ENCODE assay signal across 15 mouse cellular contexts in the genomic region with DNA sequence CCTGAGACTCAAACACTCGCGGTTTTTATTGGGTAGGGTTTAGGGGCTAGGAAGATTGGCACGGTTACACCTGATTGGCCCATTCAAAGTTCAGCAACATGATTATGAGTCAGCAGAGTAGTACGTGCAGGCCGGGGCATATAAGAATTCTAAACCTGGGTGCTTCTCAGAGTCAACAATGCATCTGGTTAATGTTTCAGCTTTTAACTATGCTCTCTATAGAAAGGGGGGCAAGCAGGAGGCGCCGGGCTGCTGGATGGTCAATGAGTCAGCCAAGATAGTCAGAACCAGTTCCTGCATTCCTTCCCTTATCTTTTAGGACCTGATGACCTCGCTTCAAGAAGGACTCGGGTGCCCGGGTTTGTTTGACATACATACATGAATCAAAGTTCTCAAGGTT. TPM values are rescaled to one million over a fixed set of nuclear protein-coding genes. Genes with fewer than 3 reads are reported as not detected.
DNase-seq lines count a peak whose midpoint lies in the region; ATAC-seq and TF ChIP-seq lines count a peak whose summit lies in the region.
"Not testable (repeated sequence)": the region's sequence is repeated elsewhere in the genome, so short reads cannot be mapped to it uniquely, and the experiment has no call there.
"Had no signal": no experiment of that assay in that cellular context is flagged by ENCODE, and none has a peak within 500 bp of the region (broad histone marks: within the 10 kb centered on the region; RNA-seq: fewer than 3 reads in every experiment).

No protein-coding gene starts in this region.

- H3K4me3 ChIP-seq in heart, embryonic 11.5 days (ENCODE audit: low read depth, low read length); heart, embryonic 15.5 days; intestine, embryonic 15.5 days (replicated peaks); kidney, embryonic 15.5 days (replicated peaks); liver, embryonic 12.5 days; liver, postnatal 0 days (ENCODE audit: low read depth, low read length); lung, postnatal 0 days (ENCODE audit: low read depth, low read length); stomach, postnatal 0 days (ENCODE audit: low read depth, low read length): not testable (repeated sequence)

- H3K9ac ChIP-seq in heart, embryonic 11.5 days (ENCODE audit: low read depth, low read length); heart, embryonic 15.5 days; intestine, embryonic 15.5 days; kidney, embryonic 15.5 days; liver, embryonic 12.5 days; liver, postnatal 0 days (replicated peaks); lung, postnatal 0 days (replicated peaks; ENCODE audit: low read depth); stomach, postnatal 0 days (ENCODE audit: low read length): not testable (repeated sequence)

- not testable (repeated sequence) for H3K4me1 ChIP-seq in heart, embryonic 11.5 days (ENCODE audit: control insufficient read depth, insufficient read depth, low read length); heart, embryonic 15.5 days (replicated peaks); intestine, embryonic 15.5 days (replicated peaks); kidney, embryonic 15.5 days; liver, embryonic 12.5 days; liver, postnatal 0 days (ENCODE audit: insufficient read depth); lung, postnatal 0 days (ENCODE audit: insufficient read depth, low read depth, low read length); stomach, postnatal 0 days (replicated peaks; ENCODE audit: control insufficient read depth, insufficient read depth)

- not testable (repeated sequence) for H3K4me2 ChIP-seq in heart, embryonic 11.5 days; heart, embryonic 15.5 days; intestine, embryonic 15.5 days (replicated peaks); kidney, embryonic 15.5 days; liver, embryonic 12.5 days; liver, postnatal 0 days (ENCODE audit: low read depth, low read length); lung, postnatal 0 days (replicated peaks; ENCODE audit: low read depth, low read length); stomach, postnatal 0 days (replicated peaks; ENCODE audit: low read depth)

- not testable (repeated sequence) for H3K9me3 ChIP-seq in heart, embryonic 11.5 days (replicated peaks; ENCODE audit: control insufficient read depth, low read length); heart, embryonic 15.5 days (replicated peaks); intestine, embryonic 15.5 days; kidney, embryonic 15.5 days (replicated peaks); liver, embryonic 12.5 days (replicated peaks); liver, postnatal 0 days (ENCODE audit: low read length); lung, postnatal 0 days (ENCODE audit: low read length); stomach, postnatal 0 days (ENCODE audit: control insufficient read depth, low read length)

- not testable (repeated sequence) for H3K36me3 ChIP-seq in heart, embryonic 11.5 days (ENCODE audit: control insufficient read depth, insufficient read depth, low read length); heart, embryonic 15.5 days; intestine, embryonic 15.5 days; kidney, embryonic 15.5 days; liver, embryonic 12.5 days; liver, postnatal 0 days (replicated peaks; ENCODE audit: insufficient read depth, low read length); lung, postnatal 0 days (ENCODE audit: insufficient read depth, low read length); stomach, postnatal 0 days (ENCODE audit: control insufficient read depth, insufficient read depth, low read length)

- H3K27ac ChIP-seq in heart, embryonic 11.5 days (ENCODE audit: low read depth, low read length); heart, embryonic 15.5 days; intestine, embryonic 15.5 days; kidney, embryonic 15.5 days; liver, embryonic 12.5 days; liver, postnatal 0 days (ENCODE audit: low read depth); lung, postnatal 0 days (ENCODE audit: low read length); stomach, postnatal 0 days (replicated peaks): not testable (repeated sequence)

- not testable (repeated sequence) for TF ChIP-seq CTCF in liver, postnatal 0 days (IDR thresholded peaks at IDR 0.05; ENCODE audit: low read depth); lung, postnatal 0 days (IDR thresholded peaks at IDR 0.05); stomach, postnatal 0 days (IDR thresholded peaks at IDR 0.05; ENCODE audit: low read depth)

- DNase-seq in liver, postnatal 0 days; lung, postnatal 0 days (ENCODE audit: low spot score); stomach, postnatal 0 days (ENCODE audit: low spot score): not testable (repeated sequence)

- 0 out of 2 replicates have a peak, but pooled peaks have one; percentile 43 for ATAC-seq in heart, embryonic 11.5 days (replicated peaks; ENCODE audit: insufficient number of reproducible peaks, low FRiP score, low TSS enrichment)
- peak; percentile 18; the same call in 1 of the 2 replicates for ATAC-seq in heart, embryonic 15.5 days (replicated peaks; ENCODE audit: insufficient number of reproducible peaks, insufficient read depth, low FRiP score, low read depth)
- peak; percentile 83 for ATAC-seq in intestine, embryonic 15.5 days
- peak; percentile 69 for ATAC-seq in kidney, embryonic 15.5 days (replicated peaks; ENCODE audit: low FRiP score)
- ATAC-seq in liver, embryonic 12.5 days: 0 out of 2 replicates have a peak, but pooled peaks have one; percentile 42
- ATAC-seq in liver, postnatal 0 days: peak; percentile 20; the same call in 1 of the 2 replicates
- ATAC-seq in lung, postnatal 0 days: peak; percentile 70
- ATAC-seq in stomach, postnatal 0 days (ENCODE audit: low FRiP score, low TSS enrichment): peak; percentile 89

- no CpG with 5 or more reads among the region's 10 CpGs for WGBS in heart, embryonic 11.5 days (ENCODE audit: insufficient replicate concordance)
- no CpG with 5 or more reads among the region's 10 CpGs for WGBS in heart, embryonic 15.5 days
- WGBS in intestine, embryonic 15.5 days: no CpG with 5 or more reads among the region's 10 CpGs
- WGBS in kidney, embryonic 15.5 days: no CpG with 5 or more reads among the region's 10 CpGs
- no CpG with 5 or more reads among the region's 10 CpGs for WGBS in liver, embryonic 12.5 days (ENCODE audit: insufficient replicate concordance)
- no CpG with 5 or more reads among the region's 10 CpGs for WGBS in liver, postnatal 0 days (ENCODE audit: insufficient replicate concordance)
- no CpG with 5 or more reads among the region's 10 CpGs for WGBS in lung, postnatal 0 days
- no CpG with 5 or more reads among the region's 10 CpGs for WGBS in stomach, postnatal 0 days

- not testable (repeated sequence) for H3K27me3 ChIP-seq in heart, embryonic 11.5 days (ENCODE audit: control insufficient read depth, insufficient read depth, low read length); heart, embryonic 15.5 days; intestine, embryonic 15.5 days (replicated peaks); kidney, embryonic 15.5 days; liver, embryonic 12.5 days (replicated peaks); liver, postnatal 0 days (ENCODE audit: insufficient read depth, low read length); lung, postnatal 0 days (replicated peaks; ENCODE audit: insufficient read depth, low read length); stomach, postnatal 0 days (ENCODE audit: control insufficient read depth, insufficient read depth, low read length)

- not testable (repeated sequence) for TF ChIP-seq EP300 in liver, postnatal 0 days (IDR thresholded peaks at IDR 0.05; ENCODE audit: low read depth); lung, postnatal 0 days (IDR thresholded peaks at IDR 0.05); stomach, postnatal 0 days (optimal IDR thresholded peaks at IDR 0.05)

RNA-seq across cellular contexts. Expression of a gene that starts 30.5 kb away (rescaled TPM):
- polyA plus RNA-seq in heart, embryonic 11.5 days (2014; fragmentation: Nextera tagmentation; extraction: Ambion mirVana): 0.86 and 0.96 TPM in 2 replicates
- 6.6 and 35.7 TPM in 2 replicates for polyA plus RNA-seq in heart, embryonic 15.5 days (2015; fragmentation: Nextera tagmentation; extraction: Ambion mirVana)
- 82.8 and 107 TPM in 2 replicates for polyA plus RNA-seq in intestine, embryonic 15.5 days (2015; fragmentation: Nextera tagmentation; extraction: Ambion mirVana)
- 2.6 and 6.3 TPM in 2 replicates for polyA plus RNA-seq in kidney, embryonic 15.5 days (2015; fragmentation: Nextera tagmentation; extraction: Ambion mirVana)
- polyA plus RNA-seq in liver, embryonic 12.5 days (2016; fragmentation: Nextera tagmentation; extraction: Ambion mirVana): 0.19 TPM in 1 of 2 replicates, not detected in the other
- 0.21 TPM in 1 of 2 replicates, not detected in the other for polyA plus RNA-seq in liver, postnatal 0 days (2015; fragmentation: Nextera tagmentation; extraction: Ambion mirVana)
- 0.41 TPM in 1 of 2 replicates, not detected in the other for polyA plus RNA-seq in lung, postnatal 0 days (2015; fragmentation: Nextera tagmentation; extraction: Ambion mirVana)
- polyA plus RNA-seq in stomach, postnatal 0 days (2015; fragmentation: Nextera tagmentation; extraction: Ambion mirVana): 13,620 and 14,516 TPM in 2 replicates
- polyA plus RNA-seq: activated CD4-positive, CD25-positive, alpha-beta regulatory T cell, adult 4 months; embryonic facial prominence, embryonic 12.5 days; forebrain, embryonic 11.5 days; forebrain, embryonic 15.5 days; hindbrain, embryonic 10.5 days; hindbrain, embryonic 14.5 days had no signal

RNA-seq across cellular contexts. Expression of a gene that starts 30.6 kb away (rescaled TPM):
- not detected in 2 replicates for polyA plus RNA-seq in heart, embryonic 11.5 days (2014; fragmentation: Nextera tagmentation; extraction: Ambion mirVana)
- 0.20 and 0.56 TPM in 2 replicates for polyA plus RNA-seq in heart, embryonic 15.5 days (2015; fragmentation: Nextera tagmentation; extraction: Ambion mirVana)
- 2.0 and 2.5 TPM in 2 replicates for polyA plus RNA-seq in intestine, embryonic 15.5 days (2015; fragmentation: Nextera tagmentation; extraction: Ambion mirVana)
- not detected in 2 replicates for polyA plus RNA-seq in kidney, embryonic 15.5 days (2015; fragmentation: Nextera tagmentation; extraction: Ambion mirVana)
- polyA plus RNA-seq in liver, embryonic 12.5 days (2016; fragmentation: Nextera tagmentation; extraction: Ambion mirVana): 0.05 TPM in 1 of 2 replicates, not detected in the other
- polyA plus RNA-seq in liver, postnatal 0 days (2015; fragmentation: Nextera tagmentation; extraction: Ambion mirVana): not detected in 2 replicates
- polyA plus RNA-seq in lung, postnatal 0 days (2015; fragmentation: Nextera tagmentation; extraction: Ambion mirVana): 0.05 and 0.06 TPM in 2 replicates
- polyA plus RNA-seq in stomach, postnatal 0 days (2015; fragmentation: Nextera tagmentation; extraction: Ambion mirVana): 181 and 190 TPM in 2 replicates
- polyA plus RNA-seq: activated CD4-positive, CD25-positive, alpha-beta regulatory T cell, adult 4 months; cortical plate, adult 2 months; embryonic facial prominence, embryonic 12.5 days; forebrain, embryonic 11.5 days; forebrain, embryonic 15.5 days; hindbrain, embryonic 10.5 days; hindbrain, embryonic 14.5 days had no signal

RNA-seq across cellular contexts. Expression of a gene that starts 39.0 kb away (rescaled TPM):
- not detected in 2 replicates for polyA plus RNA-seq in heart, embryonic 11.5 days (2014; fragmentation: Nextera tagmentation; extraction: Ambion mirVana)
- polyA plus RNA-seq in heart, embryonic 15.5 days (2015; fragmentation: Nextera tagmentation; extraction: Ambion mirVana): 0.64 and 2.6 TPM in 2 replicates
- polyA plus RNA-seq in intestine, embryonic 15.5 days (2015; fragmentation: Nextera tagmentation; extraction: Ambion mirVana): 10.6 and 12.8 TPM in 2 replicates
- polyA plus RNA-seq in kidney, embryonic 15.5 days (2015; fragmentation: Nextera tagmentation; extraction: Ambion mirVana): 1.0 TPM in 1 of 2 replicates, not detected in the other
- polyA plus RNA-seq in liver, embryonic 12.5 days (2016; fragmentation: Nextera tagmentation; extraction: Ambion mirVana): not detected in 2 replicates
- not detected in 2 replicates for polyA plus RNA-seq in liver, postnatal 0 days (2015; fragmentation: Nextera tagmentation; extraction: Ambion mirVana)
- not detected in 2 replicates for polyA plus RNA-seq in lung, postnatal 0 days (2015; fragmentation: Nextera tagmentation; extraction: Ambion mirVana)
- polyA plus RNA-seq in stomach, postnatal 0 days (2015; fragmentation: Nextera tagmentation; extraction: Ambion mirVana): 712 and 819 TPM in 2 replicates
- polyA plus RNA-seq: activated CD4-positive, CD25-positive, alpha-beta regulatory T cell, adult 4 months; cortical plate, adult 2 months; embryonic facial prominence, embryonic 12.5 days; forebrain, embryonic 11.5 days; forebrain, embryonic 15.5 days; hindbrain, embryonic 10.5 days; hindbrain, embryonic 14.5 days had no signal

Comparison
In these comparisons a context has a peak if more than half of its experiments do, and no peak if none do; other contexts are left out.
1. ATAC-seq: peak in every context shown above with its lines; median percentile 89 in stomach, postnatal 0 days; 83 in intestine, embryonic 15.5 days; 70 in lung, postnatal 0 days; 69 in kidney, embryonic 15.5 days; 43 in heart, embryonic 11.5 days; 42 in liver, embryonic 12.5 days; 20 in liver, postnatal 0 days; 18 in heart, embryonic 15.5 days.
2. RNA of a gene that starts 30.5 kb away (polyA plus RNA-seq): 13,620 to 14,516 TPM in stomach, postnatal 0 days; 82.8 to 107 TPM in intestine, embryonic 15.5 days, 6.6 to 35.7 TPM in heart, embryonic 15.5 days, 2.6 to 6.3 TPM in kidney, embryonic 15.5 days, 0.86 to 0.96 TPM in heart, embryonic 11.5 days, 0.41 TPM in lung, postnatal 0 days, 0.21 TPM in liver, postnatal 0 days and 0.19 TPM in liver, embryonic 12.5 days; every median in the first group is over 100 times any median in the second.
3. RNA of a gene that starts 30.6 kb away (polyA plus RNA-seq): 181 to 190 TPM in stomach, postnatal 0 days; 2.0 to 2.5 TPM in intestine, embryonic 15.5 days, 0.20 to 0.56 TPM in heart, embryonic 15.5 days, 0.05 to 0.06 TPM in lung, postnatal 0 days, 0.05 TPM in liver, embryonic 12.5 days, not detected in heart, embryonic 11.5 days, not detected in kidney, embryonic 15.5 days and not detected in liver, postnatal 0 days; every median in the first group is over 10 times any median in the second.
4. RNA of a gene that starts 39.0 kb away (polyA plus RNA-seq): 712 to 819 TPM in stomach, postnatal 0 days; 10.6 to 12.8 TPM in intestine, embryonic 15.5 days, 0.64 to 2.6 TPM in heart, embryonic 15.5 days, not detected in heart, embryonic 11.5 days, 1.0 TPM in kidney, embryonic 15.5 days, not detected in liver, embryonic 12.5 days, not detected in liver, postnatal 0 days and not detected in lung, postnatal 0 days; every median in the first group is over 10 times any median in the second.